Mouse (Mus musculus) limb, embryonic 11.5 days (tissue): ENCODE measurements around the gene Slc30a2. TPM values are rescaled to one million over a fixed set of nuclear protein-coding genes. Genes with fewer than 3 reads are reported as not detected.

Source experiments
- ATAC-seq: fragments of 200-750 bp; cut with Nextera tagmentation; 2 replicates; pipeline ENCODE4 v1.8.0; 2017; ENCODE audit warnings: low read depth; ENCODE audit not compliant: insufficient number of reproducible peaks, low FRiP score, low TSS enrichment
- DNase-seq: peaks from one replicate; pipeline ENCODE4 v3.0.0-alpha.2; 2015; ENCODE audit warnings: low spot score
- H3K27ac ChIP-seq: fragments of 300-500 bp; sonication (generic); replicated peaks from 2 replicates; pipeline ENCODE4 v1.5.1; 2014; ENCODE audit warnings: low read depth, mild to moderate bottlenecking, low read length
- H3K27me3 ChIP-seq: fragments of 300-500 bp; sonication (generic); 2 replicates; pipeline ENCODE4 v1.6.1; 2014; ENCODE audit warnings: mild to moderate bottlenecking, low read length, mixed read lengths; ENCODE audit not compliant: control insufficient read depth, insufficient read depth
- H3K36me3 ChIP-seq: fragments of 300-500 bp; sonication (generic); 2 replicates; pipeline ENCODE4 v1.6.1; 2014; ENCODE audit warnings: mild to moderate bottlenecking, low read length, moderate library complexity, mixed read lengths; ENCODE audit not compliant: control insufficient read depth, insufficient read depth
- H3K4me1 ChIP-seq: fragments of 300-500 bp; sonication (generic); 2 replicates; pipeline ENCODE4 v1.6.1; 2014; ENCODE audit warnings: low read length, mixed read lengths; ENCODE audit not compliant: control insufficient read depth, insufficient read depth
- H3K4me2 ChIP-seq: fragments of 300-500 bp; sonication (generic); 2 replicates; pipeline ENCODE4 v1.6.1; 2014; ENCODE audit warnings: low read depth, mild to moderate bottlenecking, moderate library complexity; ENCODE audit not compliant: severe bottlenecking
- H3K4me3 ChIP-seq: fragments of 300-500 bp; sonication (generic); 2 replicates; pipeline ENCODE4 v1.5.1; 2014; ENCODE audit warnings: low read depth, low read length
- H3K9ac ChIP-seq: fragments of 300-500 bp; sonication (generic); 2 replicates; pipeline ENCODE4 v1.6.1; 2014; ENCODE audit warnings: mild to moderate bottlenecking, low read length
- H3K9me3 ChIP-seq: fragments of 300-500 bp; sonication (generic); 2 replicates; pipeline ENCODE4 v1.6.1; 2016; ENCODE audit warnings: low read length; ENCODE audit not compliant: control insufficient read depth
- WGBS: fragments of 180-500 bp; shearing (Covaris S2); extraction: QIAGEN DNeasy Blood & Tissue Kit; methylation state at CpG from one replicate; pipeline ENCODE4 v1.1.7; 2014; 5-methylcytosine and 5-hydroxymethylcytosine counted together
- polyA plus RNA-seq: library from polyadenylated mRNA; unstranded; fragments of >200 nt; fragmentation: Nextera tagmentation; extraction: Ambion mirVana; gene quantifications from 2 replicates; pipeline ENCODE4 v1.2.1, GENCODE M21; 2014

Gene Slc30a2
- polyA plus RNA-seq, 1 experiment from 2014 or later: not detected

DNA sequence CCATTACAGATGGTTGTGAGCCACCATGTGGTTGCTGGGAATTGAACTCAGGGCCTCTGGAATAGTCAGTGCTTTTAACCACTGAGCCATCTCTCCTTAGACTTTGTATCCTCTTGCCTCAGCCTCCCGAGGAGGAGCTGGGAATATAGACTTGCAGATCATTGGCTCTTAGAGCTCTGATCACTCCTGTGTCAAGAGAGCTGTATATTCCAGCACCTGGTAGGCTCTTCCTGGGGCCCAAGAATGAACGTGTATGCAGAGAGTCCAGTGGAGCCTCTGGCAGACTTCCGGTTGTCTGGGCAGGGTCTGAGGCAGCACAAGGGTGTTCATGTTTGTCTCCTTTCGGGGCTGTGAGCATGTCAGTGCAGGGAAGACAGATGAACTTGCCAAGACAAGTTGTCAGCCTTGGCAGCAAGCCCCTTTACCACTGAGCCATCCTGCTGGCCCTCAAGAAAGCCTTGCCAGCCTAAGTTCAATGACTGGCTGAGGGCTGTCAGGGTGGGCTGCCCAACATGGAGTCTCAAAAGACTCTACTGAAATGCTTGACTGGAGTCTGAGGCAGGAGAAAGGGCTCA is 28.8 kb upstream of the Slc30a2 start:
- H3K27ac ChIP-seq: no peak overlapping the region
- 0 out of 2 replicates have a peak, but pooled peaks cover 4% of the 10 kb centered on the region for H3K4me1 ChIP-seq
- DNase-seq (no peak), ATAC-seq (no peak)
- no peaks in the 10 kb centered on the region for H3K9me3 ChIP-seq
- WGBS: 74% methylated on average over 4 of the region's 4 CpGs
- H3K4me3 ChIP-seq: no peak overlapping the region
- no peaks in the 10 kb centered on the region for H3K36me3 ChIP-seq
- no peak overlapping the region for H3K9ac ChIP-seq
- H3K27me3 ChIP-seq: no peaks in the 10 kb centered on the region
- H3K4me2 ChIP-seq: no peak overlapping the region

DNA sequence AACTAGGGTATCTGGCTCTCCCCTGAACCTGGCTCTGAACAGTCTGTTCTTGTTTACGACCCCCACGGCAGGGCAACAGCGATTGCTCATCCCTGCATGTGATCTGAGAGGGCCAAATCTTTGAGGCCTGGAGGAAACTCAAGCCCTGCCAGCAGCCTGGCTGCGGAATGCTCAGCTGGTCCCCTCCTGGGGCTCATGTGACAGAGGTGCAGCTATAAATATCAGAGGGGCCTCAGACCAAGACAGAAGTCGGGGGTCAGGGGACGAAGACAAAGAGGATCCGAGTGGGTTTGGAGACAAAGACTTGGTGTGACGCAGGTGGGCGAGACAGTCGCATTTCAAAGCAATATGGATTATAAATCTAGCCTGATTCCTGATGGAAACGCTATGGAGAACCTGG is 28.1 kb upstream of the Slc30a2 start, which contains the start of gene Trim63:
Trim63 (plus strand) TSS at position 245 of the 400 bp plus-strand sequence.
- Histone ChIP-seq H3K27ac (no peak within 1 kb of the TSS), H3K9ac (no peak within 1 kb of the TSS), H3K36me3 (no peaks in the 10 kb centered on the region), H3K27me3 (no peaks in the 10 kb centered on the region), H3K4me2 (no peak within 1 kb of the TSS), H3K4me3 (no peak within 1 kb of the TSS), H3K9me3 (no peaks in the 10 kb centered on the region), H3K4me1 (0 out of 2 replicates have a peak, but pooled peaks cover 4% of the 10 kb centered on the region)
- DNase-seq (no peak), ATAC-seq (no peak)
- WGBS: 29% methylated on average over 11 of the region's 11 CpGs

DNA sequence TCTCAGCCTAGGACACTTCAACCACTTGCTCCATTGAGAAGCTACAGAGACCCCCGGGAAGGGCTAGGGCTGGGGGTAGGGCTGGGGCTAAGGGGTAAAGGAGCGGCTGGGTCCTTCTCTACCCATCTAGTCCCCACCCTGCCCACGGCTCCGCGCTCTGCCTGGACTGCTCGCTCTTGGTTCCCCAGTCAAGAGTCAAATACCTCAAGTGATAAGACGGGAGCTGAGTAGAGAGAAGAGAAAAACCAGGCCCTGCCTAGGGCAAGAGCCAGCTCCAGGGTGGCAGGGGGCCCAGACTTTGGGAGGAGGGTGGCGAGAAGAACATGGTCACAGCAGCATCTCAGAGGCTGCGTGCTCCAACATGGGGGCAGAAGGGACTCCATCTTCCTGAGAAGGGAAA is 27.5 kb upstream of the Slc30a2 start:
- Histone ChIP-seq H3K27ac (no peak overlapping the region), H3K36me3 (no peaks in the 10 kb centered on the region), H3K4me1 (0 out of 2 replicates have a peak, but pooled peaks cover 4% of the 10 kb centered on the region), H3K9me3 (no peaks in the 10 kb centered on the region), H3K9ac (no peak overlapping the region), H3K27me3 (no peaks in the 10 kb centered on the region), H3K4me3 (no peak overlapping the region), H3K4me2 (no peak overlapping the region)
- WGBS: 67% methylated on average over 9 of the region's 9 CpGs
- DNase-seq: no peak
- no peak for ATAC-seq

DNA sequence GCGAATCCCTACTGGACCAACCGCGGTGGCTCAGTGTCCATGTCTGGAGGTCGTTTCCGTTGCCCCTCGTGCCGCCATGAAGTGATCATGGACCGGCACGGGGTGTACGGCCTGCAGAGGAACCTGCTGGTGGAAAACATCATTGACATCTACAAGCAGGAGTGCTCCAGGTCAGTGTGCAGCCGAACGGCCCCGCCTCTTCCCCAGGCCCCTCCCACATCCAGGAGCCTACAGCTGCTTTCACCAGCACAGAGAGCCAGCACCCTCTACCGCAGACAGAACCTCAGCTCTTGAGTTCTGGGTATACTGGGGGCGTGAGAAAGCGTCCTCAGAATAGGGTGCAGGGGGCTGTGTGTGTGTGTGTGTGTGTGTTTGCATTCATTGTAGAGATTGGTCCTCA is 26.6 kb upstream of the Slc30a2 start:
- ATAC-seq: no peak
- H3K27ac ChIP-seq: no peak overlapping the region
- H3K27me3 ChIP-seq: no peaks in the 10 kb centered on the region
- H3K4me2 ChIP-seq: no peak overlapping the region
- 56% methylated on average over 16 of the region's 16 CpGs for WGBS
- H3K9me3 ChIP-seq: no peaks in the 10 kb centered on the region
- H3K9ac ChIP-seq: no peak overlapping the region
- no peak for DNase-seq
- H3K36me3 ChIP-seq: no peaks in the 10 kb centered on the region
- 0 out of 2 replicates have a peak, but pooled peaks cover 4% of the 10 kb centered on the region for H3K4me1 ChIP-seq
- no peak overlapping the region for H3K4me3 ChIP-seq

DNA sequence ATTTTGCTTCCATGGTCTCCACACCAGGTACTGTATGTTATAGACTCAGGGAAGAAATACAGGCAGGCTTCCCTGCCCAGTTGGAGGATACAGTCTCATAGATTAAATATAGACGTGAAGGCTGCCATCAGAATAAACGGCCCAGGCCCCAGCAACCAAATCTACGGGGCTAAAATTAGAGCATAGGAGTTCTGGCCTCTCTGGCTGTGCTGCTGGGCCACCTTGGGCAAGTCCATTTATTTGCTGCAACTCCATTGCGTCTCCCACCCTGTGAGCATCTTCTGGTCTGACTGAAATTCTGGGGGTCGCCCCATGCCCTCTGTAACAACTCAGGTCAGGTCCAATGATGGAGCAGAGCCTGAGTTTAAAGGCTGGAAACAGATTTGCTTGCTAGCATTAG is 23.9 kb upstream of the Slc30a2 start:
- no peak overlapping the region for H3K4me3 ChIP-seq
- no peak overlapping the region for H3K4me2 ChIP-seq
- no peak overlapping the region for H3K27ac ChIP-seq
- no peak overlapping the region for H3K9ac ChIP-seq
- no peaks in the 10 kb centered on the region for H3K9me3 ChIP-seq
- no peaks in the 10 kb centered on the region for H3K27me3 ChIP-seq
- no peak for ATAC-seq
- DNase-seq: no peak
- WGBS: 88% methylated on average over 5 of the region's 5 CpGs
- H3K4me1 ChIP-seq: 0 out of 2 replicates have a peak, but pooled peaks cover 4% of the 10 kb centered on the region
- H3K36me3 ChIP-seq: no peaks in the 10 kb centered on the region

DNA sequence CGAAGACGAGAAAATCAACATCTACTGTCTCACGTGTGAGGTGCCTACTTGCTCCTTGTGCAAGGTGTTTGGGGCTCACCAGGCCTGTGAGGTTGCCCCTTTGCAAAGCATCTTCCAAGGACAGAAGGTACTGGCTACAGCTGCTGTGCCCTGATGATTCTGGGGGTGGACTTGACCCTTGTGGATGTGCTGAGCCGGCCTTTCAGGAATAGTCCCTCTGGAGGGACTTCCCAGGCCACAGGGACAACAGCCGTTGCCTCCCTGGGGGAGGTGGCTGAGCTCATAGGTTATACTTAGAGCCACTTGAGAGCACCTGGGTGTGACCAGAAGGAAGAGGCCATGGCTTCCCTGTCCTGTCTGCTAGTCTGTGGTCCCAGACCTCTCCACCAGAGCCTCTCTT is 23.3 kb upstream of the Slc30a2 start:
- H3K4me1 ChIP-seq: 0 out of 2 replicates have a peak, but pooled peaks cover 2% of the 10 kb centered on the region
- no peaks in the 10 kb centered on the region for H3K36me3 ChIP-seq
- no peaks in the 10 kb centered on the region for H3K9me3 ChIP-seq
- no peak overlapping the region for H3K9ac ChIP-seq
- no peak overlapping the region for H3K4me3 ChIP-seq
- DNase-seq: no peak
- no peak overlapping the region for H3K27ac ChIP-seq
- no peak for ATAC-seq
- H3K27me3 ChIP-seq: no peaks in the 10 kb centered on the region
- no peak overlapping the region for H3K4me2 ChIP-seq
- WGBS: 83% methylated on average over 5 of the region's 5 CpGs

DNA sequence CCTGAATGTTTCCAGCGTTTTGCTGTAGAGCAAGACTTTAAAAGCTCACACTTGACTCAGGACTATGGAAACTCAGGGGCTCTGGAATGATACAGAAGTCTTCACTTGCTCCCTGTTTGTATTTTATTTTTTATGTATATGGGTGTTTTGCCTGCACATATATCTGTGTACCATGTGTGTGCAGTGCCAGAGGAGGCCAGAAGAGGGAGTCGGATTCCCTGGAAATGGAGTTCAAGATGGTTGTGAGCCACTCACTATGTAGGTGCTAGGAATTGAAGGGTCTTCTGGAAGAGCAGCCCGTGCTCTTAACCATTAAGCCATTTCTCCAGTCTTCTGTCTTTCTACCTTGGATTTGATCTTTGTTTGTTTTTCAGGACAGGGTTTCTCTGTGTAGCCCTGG is 21.5 kb upstream of the Slc30a2 start:
- H3K27me3 ChIP-seq: no peaks in the 10 kb centered on the region
- no peak for DNase-seq
- WGBS: 68% methylated on average over 3 of the region's 3 CpGs
- H3K4me2 ChIP-seq: no peak overlapping the region
- no peak overlapping the region for H3K27ac ChIP-seq
- ATAC-seq: no peak
- no peaks in the 10 kb centered on the region for H3K9me3 ChIP-seq
- H3K9ac ChIP-seq: no peak overlapping the region
- no peak overlapping the region for H3K4me3 ChIP-seq
- H3K36me3 ChIP-seq: no peaks in the 10 kb centered on the region
- H3K4me1 ChIP-seq: no peaks in the 10 kb centered on the region

DNA sequence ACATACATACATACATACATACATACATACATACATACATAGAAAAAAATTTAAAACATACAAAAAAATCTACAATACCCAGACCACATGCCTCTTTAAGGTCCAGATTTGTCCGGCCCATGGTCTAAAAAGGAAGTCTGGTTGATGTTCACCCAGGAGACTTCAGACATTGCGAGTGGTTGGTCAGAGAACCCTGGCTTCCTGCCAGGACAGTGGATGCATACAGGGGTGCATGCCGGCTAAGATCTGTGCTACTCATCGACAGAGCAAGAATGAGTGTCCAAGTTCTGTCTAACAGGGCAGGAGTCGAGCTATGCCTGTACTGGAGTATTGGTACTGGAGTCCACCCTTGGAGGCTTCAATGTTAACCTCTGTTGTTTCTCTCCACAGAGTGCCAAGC is 18.3 kb upstream of the Slc30a2 start:
- Histone ChIP-seq H3K4me1 (no peaks in the 10 kb centered on the region), H3K36me3 (no peaks in the 10 kb centered on the region), H3K27ac (no peak overlapping the region), H3K9me3 (no peaks in the 10 kb centered on the region), H3K4me3 (no peak overlapping the region), H3K9ac (no peak overlapping the region), H3K27me3 (no peaks in the 10 kb centered on the region), H3K4me2 (no peak overlapping the region)
- 85% methylated on average over 5 of the region's 5 CpGs for WGBS
- ATAC-seq: no peak
- DNase-seq: no peak
